Mouse (Mus musculus) CH12F3 (cell line): ENCODE results near the gene Uox.

ENCODE experiments used
- in situ Hi-C: fragments of 300-500 bp; cut with MboI; formaldehyde crosslinking; loops from 2 replicates; pipeline ENCODE4 v1.14.3; 2020; ENCODE audit warnings: low sequenced_read_pairs

Gene Uox

DNA sequence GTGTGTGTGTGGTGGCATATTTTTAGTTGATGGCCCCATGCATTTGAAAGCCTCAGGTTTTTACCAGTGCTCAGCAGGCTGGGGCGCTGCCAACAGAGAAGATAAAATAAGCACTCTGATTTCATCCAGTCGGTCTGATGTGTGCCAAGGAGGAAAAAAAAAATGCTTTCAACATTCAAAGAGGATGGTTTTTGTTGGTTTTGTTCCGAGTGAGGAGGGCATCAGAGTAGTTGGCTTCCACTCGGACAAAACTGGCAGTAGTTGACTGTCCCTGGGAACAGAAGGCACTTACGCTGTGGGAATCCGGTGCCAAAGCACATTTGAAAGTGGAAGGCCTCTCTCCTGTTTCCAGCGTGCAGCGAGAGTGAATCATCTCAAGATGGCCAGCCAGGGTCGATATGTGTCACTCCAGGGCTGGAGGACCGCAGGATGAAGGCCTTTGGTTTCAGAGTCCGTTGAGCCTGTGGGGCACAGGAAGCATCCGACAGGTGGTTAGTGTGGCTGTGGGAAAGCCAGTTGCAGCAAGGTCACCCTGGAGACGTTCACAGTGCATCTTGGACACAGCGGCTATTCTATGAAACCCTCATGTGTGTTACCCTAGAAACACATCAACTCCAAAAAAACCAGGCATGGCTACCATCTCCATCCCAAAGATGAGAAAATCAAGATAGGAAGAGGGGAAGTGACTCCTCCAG, 50.5 kb downstream of the Uox start:
- in situ Hi-C loops, result no loop called here

DNA sequence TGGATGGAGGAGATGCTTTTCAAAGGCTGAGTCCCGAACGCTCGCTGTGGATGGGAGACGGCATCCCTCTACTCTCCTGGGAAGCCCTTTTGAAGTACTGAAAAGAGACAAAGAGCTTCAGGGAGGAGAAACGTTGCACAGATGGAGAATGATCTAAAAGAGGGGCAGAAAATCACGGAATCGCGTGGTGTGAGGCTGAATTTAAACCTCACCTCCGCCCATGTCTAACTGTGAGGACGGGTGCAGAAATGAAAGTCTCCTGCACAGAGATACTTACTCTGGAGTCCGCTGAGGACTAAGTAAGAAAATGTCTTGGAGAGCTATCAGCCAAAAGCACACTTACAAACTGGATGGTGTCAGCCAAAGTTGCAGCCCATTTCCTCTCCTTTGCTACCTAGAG, 51.7 kb downstream of the Uox start:
- in situ Hi-C loops, result no loop called here

DNA sequence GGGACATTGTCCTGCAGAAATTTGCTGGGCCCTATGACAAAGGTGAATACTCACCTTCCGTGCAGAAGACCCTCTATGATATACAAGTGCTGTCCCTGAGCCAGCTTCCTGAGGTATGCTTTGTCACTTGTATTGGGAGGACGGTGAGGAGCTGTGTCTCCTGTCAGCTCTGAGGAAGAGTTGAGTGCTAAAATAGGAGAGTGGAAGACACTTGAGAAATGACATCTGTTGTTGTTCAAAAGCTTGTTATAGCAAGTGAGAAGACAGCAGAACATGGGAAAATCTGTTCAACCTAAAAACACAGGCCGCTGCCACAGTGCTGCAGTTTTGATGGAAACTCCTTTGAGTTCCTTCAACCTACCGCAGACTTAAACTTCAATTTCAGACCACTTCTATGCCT, 55.5 kb downstream of the Uox start:
- in situ Hi-C loops, result no loop called here

DNA sequence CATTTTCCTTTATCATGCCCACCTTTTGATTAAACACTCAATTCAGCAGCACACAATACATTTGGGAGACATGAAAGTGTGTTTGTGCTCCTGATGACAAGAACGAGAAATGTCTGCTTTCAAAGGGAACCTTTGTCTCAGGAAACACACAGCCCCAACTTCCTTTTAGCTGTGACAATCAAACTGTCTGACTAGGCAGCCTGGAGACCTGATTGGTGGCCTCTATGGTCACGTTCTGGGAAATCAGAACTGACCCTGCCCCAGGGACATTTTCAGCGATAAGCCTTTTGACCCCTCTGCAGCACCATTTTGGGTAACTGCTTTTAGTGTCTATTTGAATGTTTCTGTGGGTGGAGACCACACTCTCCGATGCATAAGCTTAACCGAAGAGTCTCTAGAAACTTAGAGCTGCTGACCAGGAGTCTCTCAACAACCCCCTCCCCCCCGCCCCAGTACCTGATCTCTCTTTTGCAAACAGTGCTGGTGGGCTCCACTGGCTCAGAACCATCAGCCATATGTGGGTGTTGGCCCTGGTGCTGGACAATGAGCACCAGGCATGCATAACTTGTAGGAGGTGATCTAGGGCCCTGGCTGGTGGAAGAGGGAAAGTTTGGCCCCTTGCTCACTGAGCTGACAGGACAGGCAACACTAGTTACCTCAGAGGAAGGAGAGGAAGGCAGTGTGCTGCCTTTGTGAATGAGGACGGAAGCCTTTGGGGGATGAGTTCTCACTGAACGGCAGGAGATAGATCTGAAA, 58.2 kb downstream of the Uox start:
- in situ Hi-C loops, result no loop called here

DNA sequence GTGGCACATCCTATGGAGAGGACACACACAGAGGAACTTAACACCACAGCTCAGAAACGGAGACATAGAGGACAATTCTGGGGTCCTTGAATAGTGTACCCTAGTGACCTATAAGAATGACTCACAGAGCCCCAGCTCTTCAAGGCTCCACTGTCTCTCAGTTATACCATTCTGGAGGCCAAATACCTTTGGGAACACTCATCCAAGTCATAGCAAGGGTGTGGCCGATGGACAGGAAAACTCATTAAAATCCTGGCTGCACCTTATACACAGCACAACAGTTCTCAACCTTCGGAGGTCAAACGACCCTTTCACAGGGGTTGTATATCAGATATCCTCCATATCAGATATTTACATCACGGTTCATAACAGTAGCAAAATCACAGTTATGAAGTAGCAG, 62.3 kb downstream of the Uox start:
- in situ Hi-C loops, result no loop called here

DNA sequence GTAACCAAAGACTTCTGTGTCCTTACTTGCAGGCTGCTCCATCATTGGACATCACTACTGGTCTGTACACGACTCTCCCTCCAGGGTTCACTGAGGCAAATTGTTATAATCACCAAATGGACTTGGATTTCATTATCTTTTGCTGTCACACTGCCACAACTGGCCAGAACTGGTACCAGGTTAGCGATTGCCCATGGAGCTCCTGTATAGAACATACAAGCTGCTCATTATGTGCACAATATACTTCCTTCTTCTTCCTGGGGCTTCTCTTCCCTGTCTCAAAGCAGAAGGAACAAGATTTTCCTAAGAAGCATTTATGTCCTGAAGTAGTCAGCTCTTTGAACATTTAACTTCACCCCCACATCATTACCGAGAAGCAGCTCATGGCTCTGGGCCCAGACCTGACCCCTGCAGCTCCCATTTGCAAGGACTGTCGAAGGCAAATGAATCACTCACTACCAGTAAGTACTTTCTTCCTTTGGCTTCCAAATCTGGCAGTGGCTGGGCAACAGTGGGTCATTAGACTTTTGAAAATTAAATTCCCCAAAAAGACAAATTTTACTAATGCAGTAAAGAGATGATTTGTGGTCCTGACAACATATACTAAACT, 71.7 kb downstream of the Uox start:
- in situ Hi-C loops, result no loop called here

DNA sequence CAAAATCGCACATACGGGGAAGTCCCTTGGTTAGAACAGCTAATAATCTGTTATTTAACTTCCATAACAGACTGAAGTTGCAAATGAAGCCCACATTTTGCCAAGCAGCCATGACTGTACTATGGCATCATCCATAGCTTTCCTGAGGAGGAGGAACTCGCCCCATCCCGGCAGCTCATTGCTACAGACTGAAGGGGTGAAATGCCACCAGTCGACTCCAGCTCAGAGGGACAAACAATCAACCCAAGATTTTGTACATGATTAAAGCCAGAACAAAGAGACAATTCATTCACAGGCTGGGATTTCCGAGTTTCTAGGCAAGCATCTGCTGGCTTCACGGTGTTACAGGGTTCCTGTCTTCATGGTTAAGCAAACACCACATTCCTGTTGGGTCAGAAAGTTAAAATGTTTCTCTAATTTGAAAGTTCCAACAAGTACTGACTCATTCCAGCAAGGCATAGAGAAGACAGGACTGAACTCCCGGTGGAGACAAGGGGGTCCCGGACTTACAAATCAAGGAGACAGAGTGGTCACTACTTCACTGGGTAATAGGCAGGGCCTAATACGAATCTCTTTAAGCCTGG, 79.2 kb downstream of the Uox start:
- in situ Hi-C loops, result no loop called here

DNA sequence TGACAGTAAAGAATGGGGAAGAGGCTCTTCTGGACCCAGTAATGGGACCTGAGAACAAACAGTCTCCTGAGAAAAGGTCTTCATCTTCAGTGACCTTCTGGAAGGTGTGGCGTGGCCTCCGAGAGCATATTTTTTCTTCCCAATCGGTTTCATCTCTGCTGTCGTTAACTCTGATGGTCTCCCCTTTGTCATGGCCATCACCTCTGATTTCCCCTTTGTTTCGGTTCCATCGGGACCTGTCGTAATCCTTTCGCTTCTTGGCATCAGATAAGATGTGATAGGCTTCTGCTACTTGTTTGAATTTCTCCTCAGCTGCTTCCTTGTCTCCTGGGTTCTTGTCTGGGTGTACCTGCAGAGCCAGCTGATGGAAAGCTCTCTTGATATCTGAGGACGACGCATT, 80.5 kb downstream of the Uox start:
- in situ Hi-C loops, result no loop called here

DNA sequence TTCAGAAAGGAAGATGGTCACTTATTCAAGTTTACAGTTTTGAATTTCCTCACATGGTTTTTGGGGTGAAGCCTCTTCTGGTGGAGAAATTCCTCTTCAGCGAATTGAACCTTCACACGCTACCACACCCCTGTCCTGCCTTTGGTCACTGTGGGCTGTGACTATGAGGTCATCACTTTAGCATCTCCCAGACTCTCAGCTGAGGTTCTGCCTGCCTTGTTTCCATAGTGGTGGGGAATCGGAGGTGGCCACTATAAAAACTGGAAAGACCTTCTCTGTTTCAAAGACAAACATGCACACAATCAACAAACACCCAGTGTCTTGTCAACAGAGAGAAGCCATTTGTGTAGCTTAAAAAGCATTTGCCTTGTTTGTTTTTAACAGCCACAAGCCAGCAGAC, 81.0 kb downstream of the Uox start, which contains the start of gene 4930503B20Rik:
Gene 4930503B20Rik (minus strand): TSS at position 101 of the 400 bp plus-strand sequence.
- in situ Hi-C loops, result no loop called here

DNA sequence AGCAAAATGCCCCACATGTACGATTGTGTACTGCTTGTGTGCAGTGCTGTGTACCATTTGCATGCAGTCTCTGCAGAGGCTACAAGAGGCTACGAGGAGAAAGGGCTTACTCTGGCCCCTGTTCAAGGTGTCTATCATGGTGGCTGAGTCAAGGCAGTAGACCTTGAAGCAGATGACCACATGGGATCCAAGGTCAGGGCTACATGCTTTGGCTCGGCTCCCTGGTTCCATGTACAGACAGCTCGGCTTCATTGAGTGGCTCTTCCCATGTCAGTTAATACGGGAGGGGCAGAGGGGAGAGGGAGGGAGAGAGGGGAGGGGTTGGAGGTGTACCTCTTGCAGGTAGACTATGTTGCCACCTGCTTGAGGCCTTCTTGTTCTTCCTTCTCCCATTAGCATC, 82.2 kb downstream of the Uox start:
- in situ Hi-C loops, result no loop called here

DNA sequence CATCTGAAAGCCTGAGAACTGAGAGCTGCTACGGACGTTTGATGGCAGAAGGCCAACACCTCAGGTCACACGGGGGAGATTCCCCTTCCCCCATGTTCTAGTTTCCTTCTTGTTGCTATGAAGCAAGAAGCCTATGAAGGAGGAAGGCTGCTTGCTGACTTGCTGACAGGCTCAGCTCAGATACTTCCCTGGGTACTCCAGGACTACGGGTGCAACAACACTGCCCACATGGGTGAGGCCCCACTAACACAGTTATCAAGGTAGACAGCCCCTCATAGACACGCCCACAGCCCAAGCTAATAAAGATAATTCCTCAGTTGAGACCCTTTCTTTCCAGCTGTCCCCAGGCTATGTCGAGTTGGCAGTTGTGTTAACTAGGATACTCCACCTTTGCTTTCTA, 83.5 kb downstream of the Uox start:
- in situ Hi-C loops, result no loop called here

DNA sequence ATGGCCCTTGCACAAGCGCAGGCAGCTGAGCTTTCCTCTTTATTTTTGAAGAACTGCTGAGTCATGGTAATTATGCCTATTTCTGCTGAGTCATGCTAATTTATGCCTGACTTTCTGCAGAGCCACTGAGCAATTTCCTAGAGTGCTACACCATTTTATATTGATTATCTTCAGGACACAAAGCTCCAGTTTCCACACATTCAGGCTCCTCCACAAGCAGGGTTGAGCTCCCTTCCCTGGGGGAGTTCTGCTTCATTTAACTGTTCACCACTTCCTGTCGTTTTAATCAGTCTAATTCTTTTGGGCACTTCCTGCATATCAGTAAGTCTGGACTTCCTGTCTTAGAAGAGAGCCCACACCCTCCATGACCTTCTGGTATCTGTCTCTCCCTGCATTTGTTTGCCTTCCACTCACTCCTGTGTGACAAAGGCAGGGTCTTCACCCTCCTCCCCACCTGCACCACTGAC, 84.9 kb downstream of the Uox start:
- in situ Hi-C loops, result no loop called here

DNA sequence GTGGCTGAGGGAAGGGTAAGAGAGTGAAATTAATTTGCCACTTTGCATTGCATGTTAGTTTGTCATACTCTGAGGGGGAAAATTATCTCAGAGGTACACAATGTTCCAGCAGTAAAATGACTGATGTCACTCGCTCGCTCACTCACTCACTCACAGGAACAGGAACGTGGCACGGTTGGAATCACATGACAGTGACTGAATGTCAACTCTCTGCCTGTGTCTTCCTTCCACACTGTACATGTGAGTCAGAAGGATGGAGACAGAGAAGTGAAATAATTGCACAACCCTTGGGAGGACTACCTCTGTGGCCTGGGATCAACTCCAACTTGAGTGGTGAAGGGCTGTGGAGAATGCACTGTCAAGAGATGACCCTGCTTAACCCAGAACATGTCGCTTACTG, 87.2 kb downstream of the Uox start:
- in situ Hi-C loops, result no loop called here

DNA sequence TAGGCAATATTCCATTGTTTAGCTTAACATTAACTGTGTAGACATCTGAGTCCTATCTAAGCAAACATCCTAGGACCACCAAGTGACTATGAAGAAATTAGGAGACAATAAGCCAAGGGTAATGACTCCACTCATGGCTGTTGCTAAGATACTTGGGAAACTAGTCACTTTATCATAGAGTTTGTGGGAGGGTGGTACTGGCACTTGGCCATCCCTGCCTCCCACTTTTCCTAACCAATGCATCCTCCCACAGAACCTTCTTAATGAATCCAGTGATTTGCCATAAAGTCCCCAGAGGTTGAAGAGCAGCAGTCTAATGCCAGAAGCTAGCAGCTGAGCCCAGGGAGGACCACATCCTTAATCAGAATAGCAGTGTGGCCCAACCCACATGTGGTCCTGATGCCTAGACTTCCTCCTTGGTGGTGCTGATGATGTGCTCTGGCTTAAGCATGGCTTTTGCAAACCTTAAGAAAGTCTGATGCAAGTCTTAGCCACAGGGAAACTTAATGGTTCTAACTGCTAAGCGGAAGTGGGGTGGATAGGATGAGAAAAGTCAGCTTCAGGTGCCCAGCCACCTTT, 87.9 kb downstream of the Uox start:
- in situ Hi-C loops, result no loop called here

DNA sequence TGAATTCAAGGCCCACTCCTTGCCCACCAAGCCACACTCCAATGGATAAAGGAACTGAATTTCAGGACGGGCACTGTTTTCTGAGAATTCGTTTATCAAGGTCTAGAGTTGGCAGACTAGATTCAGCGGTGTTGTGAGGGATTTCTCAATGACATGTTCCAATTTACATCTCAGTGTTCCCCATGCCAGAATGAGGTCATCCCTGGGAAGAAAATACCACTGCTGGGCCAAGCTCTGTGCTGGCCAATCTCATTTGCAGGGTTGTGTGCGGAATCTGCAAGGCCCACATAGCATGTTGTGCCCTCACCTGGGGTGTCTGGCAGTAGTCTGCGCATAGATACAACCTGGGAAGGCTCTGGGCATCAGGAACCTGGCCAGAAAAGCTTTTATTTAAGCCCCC, 89.1 kb downstream of the Uox start:
- in situ Hi-C loops, result no loop called here

DNA sequence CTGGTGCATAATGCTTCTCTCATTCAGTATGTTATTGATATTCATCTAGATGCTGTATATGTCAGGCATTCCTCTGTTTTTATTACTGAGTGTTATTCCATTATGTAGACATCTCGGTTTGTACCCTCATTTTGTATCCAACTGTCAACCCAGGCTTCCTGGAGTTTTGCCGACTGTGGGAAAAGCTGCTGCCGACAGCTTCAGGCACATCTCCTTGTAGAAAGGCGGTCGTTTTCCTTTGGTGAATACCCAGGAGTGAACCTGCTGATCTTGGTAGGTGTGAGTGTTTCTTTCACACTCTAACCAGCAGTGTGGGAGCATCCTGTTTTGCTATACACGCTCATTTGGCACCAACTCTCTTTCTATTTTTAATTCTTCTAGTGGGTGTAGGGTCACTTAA, 90.8 kb downstream of the Uox start:
- in situ Hi-C loops, result no loop called here

DNA sequence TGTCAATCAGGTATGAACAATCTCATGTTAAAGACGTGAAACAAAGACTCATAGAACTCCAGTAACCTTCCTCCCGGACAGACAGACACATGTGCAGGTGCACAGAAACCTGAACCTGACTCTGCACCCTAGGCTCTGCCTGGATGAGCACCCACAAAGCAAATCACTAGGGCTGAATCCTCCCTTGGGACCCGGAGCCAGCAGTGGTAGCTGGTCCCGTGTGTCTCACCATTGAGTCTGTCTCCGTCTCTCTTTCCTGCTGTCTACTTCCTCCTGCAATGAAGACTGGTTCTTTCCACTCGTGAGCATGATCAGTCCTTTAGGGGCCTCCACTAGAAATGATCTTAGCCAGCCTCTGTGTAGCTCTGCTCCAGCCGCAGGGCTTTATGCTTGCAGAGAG, 91.7 kb downstream of the Uox start:
- in situ Hi-C loops, result no loop called here

DNA sequence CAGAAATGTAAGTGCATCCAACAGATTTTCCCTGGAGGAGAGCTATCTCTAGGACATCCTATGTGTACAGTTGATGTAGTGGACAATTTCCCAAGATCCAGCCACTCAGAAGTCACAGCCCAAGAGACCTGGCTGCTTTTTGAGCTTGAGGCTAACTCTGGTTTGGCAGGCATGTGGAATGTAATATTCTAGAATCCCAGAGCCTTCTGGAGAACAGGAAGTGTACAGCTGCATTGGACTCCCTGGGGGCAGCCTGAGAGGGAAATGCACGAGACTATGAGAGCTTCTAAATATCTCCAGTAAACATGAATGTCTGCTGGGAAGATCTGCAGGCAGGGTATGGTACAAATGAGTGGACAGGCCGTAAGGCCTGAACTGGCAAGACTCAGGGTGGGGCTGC, 100.9 kb downstream of the Uox start:
- in situ Hi-C loops, result no loop called here

DNA sequence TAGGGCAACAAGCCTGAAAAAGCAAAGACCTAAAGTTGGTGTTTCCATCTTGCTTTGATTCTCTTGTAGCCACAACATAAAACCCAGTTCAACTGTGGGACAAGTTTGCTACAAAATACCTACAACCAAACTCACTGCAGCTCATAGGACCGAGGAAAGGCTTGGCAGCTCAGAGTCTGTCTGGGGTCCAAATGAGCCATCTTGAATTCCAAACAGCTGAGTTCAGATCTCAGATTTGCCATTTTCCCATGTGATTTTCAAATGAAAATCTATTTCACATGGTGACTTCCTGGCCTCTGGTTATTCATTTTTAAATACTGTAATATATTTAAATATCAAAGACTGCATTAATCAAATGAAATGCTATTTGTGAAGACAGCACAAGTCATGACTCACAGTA, 104.9 kb downstream of the Uox start:
- in situ Hi-C loops, result no loop called here

DNA sequence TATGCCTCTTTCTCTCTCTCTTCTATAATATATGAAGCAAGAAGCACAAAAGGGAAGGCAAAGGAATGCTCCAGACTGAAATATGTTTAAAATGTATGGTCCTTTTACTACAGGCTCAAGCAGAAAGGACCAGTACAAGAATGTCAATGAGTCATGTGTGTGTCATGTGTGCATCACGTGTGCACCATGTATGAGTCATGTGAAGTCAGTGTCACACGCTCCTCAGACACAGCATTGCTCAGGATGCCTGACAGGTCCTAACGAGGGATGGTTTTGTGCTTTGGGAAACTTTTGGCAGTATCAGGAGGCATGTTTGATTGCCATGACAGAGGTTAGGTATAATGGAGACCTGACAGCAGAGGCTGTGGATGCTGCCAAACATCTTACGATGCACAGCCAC, 106.0 kb downstream of the Uox start:
- in situ Hi-C loops, result no loop called here

DNA sequence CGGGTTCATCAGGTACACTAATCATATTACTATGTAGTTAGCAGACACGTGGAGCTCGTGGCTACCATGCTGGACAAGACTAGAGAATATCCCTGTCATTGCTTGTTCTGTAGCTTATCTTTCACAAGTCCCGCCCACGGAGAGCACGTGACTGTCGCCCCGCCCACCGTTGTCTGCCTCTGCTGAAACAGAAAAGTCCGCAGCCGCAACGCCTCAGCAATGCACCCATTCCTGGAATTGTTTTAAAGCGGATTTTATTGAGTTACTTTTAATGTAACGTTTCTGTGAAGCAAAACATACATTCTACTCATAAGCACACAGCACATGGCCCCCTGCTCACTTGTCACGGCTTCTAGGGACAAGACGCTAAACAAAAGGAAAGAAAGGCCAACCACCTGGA, 109.4 kb downstream of the Uox start:
- in situ Hi-C loops, result no loop called here
